Mouse (Mus musculus): ENCODE measurements around the gene Atp1a2. TPM values are rescaled to one million over a fixed set of nuclear protein-coding genes. Genes with fewer than 3 reads are reported as not detected.

Gene Atp1a2
- polyA plus RNA-seq, 1 experiment from 2014 or later, result 3.0 TPM

DNA sequence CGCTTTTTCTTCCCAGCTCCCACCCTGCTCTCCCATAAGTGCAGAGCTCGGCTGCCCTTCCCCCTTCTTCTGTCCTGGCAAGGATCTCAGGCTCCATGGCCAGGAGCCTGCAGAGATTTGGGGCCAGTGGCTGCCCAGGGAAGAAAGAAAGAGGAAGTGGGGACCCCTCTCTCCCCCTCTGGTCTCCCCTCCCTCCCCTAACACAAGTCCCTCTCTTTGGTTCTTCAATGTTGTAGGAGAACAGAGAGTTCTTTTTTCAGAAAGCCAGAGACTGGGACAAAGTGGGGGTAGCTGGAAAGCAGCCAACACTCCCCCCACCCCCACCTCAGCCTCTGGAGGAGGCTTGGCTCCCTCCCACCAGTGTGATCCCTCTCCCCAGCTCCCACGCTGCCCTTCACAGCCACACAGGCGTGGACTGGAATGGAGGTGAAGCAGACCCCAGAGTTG, 2.1 kb downstream of the Atp1a2 start:
- H3K36me3 ChIP-seq, result no peaks in the 10 kb centered on the region
- peaks cover 40% of the 10 kb centered on the region for H3K4me1 ChIP-seq
- no peak overlapping the region for H3K4me3 ChIP-seq
- peaks cover 50% of the 10 kb centered on the region for H3K27me3 ChIP-seq (ENCODE audit: low read depth, poor library complexity, severe bottlenecking)
- WGBS, result 64% methylated on average over 4 of the region's 4 CpGs
- H3K9me3 ChIP-seq (replicated peaks), result no peaks in the 10 kb centered on the region
- DNase-seq (ENCODE audit: low spot score), result no peak
- H3K27ac ChIP-seq (replicated peaks), result peak overlapping the region; percentile 57

DNA sequence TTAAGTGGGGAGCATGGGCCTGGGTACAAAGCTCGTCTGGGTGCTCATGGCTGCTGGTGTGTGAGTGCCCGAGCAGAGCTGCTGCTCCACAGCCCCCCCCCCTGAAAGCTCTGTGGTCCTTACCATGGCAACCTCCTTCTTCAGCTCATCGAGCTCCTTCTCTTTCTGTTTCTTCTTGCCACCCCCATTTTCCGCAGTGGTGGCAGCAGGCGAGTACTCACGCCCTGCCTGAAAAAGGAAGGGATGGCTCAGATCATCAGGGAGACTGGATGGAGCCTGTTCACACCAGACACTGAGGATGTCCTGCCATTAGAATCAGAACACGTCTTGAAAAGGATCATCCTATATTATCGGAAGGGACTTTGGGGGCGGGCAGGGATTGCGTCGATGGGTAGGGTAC, 4.4 kb downstream of the Atp1a2 start:
- H3K4me1 ChIP-seq, result peaks cover 30% of the 10 kb centered on the region
- 84% methylated on average over 11 of the region's 11 CpGs for WGBS
- no peaks in the 10 kb centered on the region for H3K36me3 ChIP-seq

DNA sequence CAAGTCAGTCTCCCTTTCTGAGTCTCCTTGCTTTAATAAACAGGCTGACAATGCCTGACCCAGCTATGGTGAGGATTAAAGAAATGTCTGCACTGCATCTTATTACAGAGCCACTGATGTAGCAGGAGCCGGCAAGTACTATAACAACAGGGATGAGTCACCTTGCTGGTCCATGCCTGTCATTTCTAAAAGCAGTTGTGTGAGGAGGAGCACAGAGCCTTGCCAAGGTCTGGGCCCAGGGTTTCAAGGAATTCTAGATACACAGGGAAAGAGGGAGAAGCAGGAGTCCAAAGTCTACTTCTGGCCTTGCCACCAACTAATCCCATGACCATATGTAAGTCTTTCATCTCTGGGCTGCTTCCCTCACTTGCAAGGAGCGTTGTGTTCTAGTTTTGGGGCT, 5.0 kb downstream of the Atp1a2 start:
- Histone ChIP-seq H3K9me3 (replicated peaks) (no peaks in the 10 kb centered on the region), H3K27ac (replicated peaks) (no peak overlapping the region), H3K4me3 (no peak overlapping the region), H3K27me3 (ENCODE audit: low read depth, poor library complexity, severe bottlenecking) (peaks cover 24% of the 10 kb centered on the region), H3K4me1 (peaks cover 24% of the 10 kb centered on the region), H3K36me3 (no peaks in the 10 kb centered on the region)
- 88% methylated on average over 2 of the region's 2 CpGs for WGBS
- DNase-seq (ENCODE audit: low spot score), result no peak

More for the DNA sequence above, 4.4 kb downstream of the Atp1a2 start:
- Histone ChIP-seq H3K27ac (replicated peaks) (no peak overlapping the region), H3K4me3 (no peak overlapping the region), H3K27me3 (ENCODE audit: low read depth, poor library complexity, severe bottlenecking) (peaks cover 29% of the 10 kb centered on the region), H3K9me3 (replicated peaks) (no peaks in the 10 kb centered on the region)
- DNase-seq (ENCODE audit: low spot score), result no peak

DNA sequence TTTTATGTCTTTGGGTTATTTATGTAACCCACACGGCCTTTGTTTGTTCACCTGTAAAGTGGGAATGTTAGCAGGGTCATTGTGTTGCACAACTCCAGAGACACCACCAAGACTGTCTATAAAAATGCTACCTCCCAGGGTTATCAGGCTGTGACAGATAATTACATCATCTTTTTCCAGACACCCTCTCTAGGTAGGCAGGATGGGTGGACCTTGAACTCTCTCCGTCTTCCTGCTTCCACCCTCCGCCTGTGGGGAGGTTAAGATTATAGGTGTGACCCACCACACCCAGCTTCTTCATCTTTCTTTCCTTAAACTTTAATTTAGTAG, 8.3 kb downstream of the Atp1a2 start:
- DNase-seq (ENCODE audit: low spot score), result no peak
- H3K4me3 ChIP-seq, result no peak overlapping the region
- no peaks in the 10 kb centered on the region for H3K36me3 ChIP-seq
- H3K4me1 ChIP-seq, result peaks cover 10% of the 10 kb centered on the region
- H3K27ac ChIP-seq (replicated peaks), result no peak overlapping the region
- WGBS, result 89% methylated on average over 3 of the region's 3 CpGs
- H3K27me3 ChIP-seq (ENCODE audit: low read depth, poor library complexity, severe bottlenecking), result no peaks in the 10 kb centered on the region
- no peaks in the 10 kb centered on the region for H3K9me3 ChIP-seq (replicated peaks)

- Histone ChIP-seq H3K4me1 (peaks cover 10% of the 10 kb centered on the region), H3K36me3 (no peaks in the 10 kb centered on the region), H3K27ac (replicated peaks) (no peak overlapping the region), H3K9me3 (replicated peaks) (no peaks in the 10 kb centered on the region), H3K27me3 (ENCODE audit: low read depth, poor library complexity, severe bottlenecking) (no peaks in the 10 kb centered on the region), H3K4me3 (no peak overlapping the region)
- no peak for DNase-seq (ENCODE audit: low spot score)
- WGBS, result 89% methylated on average over 11 of the region's 11 CpGs
Observed at GRCm38 (mm10) chr1:172288900-172289616, 8.8 kb downstream of the Atp1a2 start.

GRCm38 (mm10) chr1:172286740-172287139, 11.1 kb downstream of the Atp1a2 start:
- no peaks in the 10 kb centered on the region for H3K9me3 ChIP-seq (replicated peaks)
- no peak overlapping the region for H3K27ac ChIP-seq (replicated peaks)
- peaks cover 10% of the 10 kb centered on the region for H3K4me1 ChIP-seq
- 91% methylated on average over 5 of the region's 5 CpGs for WGBS
- DNase-seq (ENCODE audit: low spot score), result no peak
- H3K36me3 ChIP-seq, result no peaks in the 10 kb centered on the region
- H3K4me3 ChIP-seq, result no peak overlapping the region
- no peaks in the 10 kb centered on the region for H3K27me3 ChIP-seq (ENCODE audit: low read depth, poor library complexity, severe bottlenecking)

DNA sequence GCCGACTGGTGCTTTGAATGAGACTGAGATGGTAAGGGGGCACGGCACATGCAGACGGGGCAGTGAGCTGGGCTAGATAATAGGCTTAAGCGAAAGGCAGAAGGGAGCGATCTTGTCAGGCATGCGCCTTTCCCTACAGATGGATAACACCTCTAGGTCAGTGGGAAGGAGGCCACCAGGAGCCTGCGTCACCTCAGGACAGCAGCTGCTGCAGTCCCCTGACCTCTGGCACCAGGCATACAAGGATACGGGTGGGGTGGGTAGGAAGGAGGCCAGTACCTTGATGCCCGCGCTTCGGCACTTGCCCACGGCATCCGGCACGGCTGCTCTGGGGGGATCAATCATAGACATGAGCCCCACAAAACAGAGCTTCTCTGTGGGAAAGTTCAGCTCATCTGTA, 13.6 kb downstream of the Atp1a2 start:
- Histone ChIP-seq H3K4me1 (peaks cover 18% of the 10 kb centered on the region), H3K9me3 (replicated peaks) (no peaks in the 10 kb centered on the region), H3K27me3 (ENCODE audit: low read depth, poor library complexity, severe bottlenecking) (no peaks in the 10 kb centered on the region), H3K4me3 (no peak overlapping the region), H3K27ac (replicated peaks) (0 out of 2 replicates have a peak overlapping the region, but pooled peaks have one; percentile 20), H3K36me3 (no peaks in the 10 kb centered on the region)
- DNase-seq (ENCODE audit: low spot score), result no peak
- WGBS, result 89% methylated on average over 14 of the region's 14 CpGs

- WGBS, result 92% methylated on average over 6 of the region's 6 CpGs
- Histone ChIP-seq H3K9me3 (replicated peaks) (no peaks in the 10 kb centered on the region), H3K27ac (replicated peaks) (no peak overlapping the region), H3K4me3 (no peak overlapping the region), H3K27me3 (ENCODE audit: low read depth, poor library complexity, severe bottlenecking) (no peaks in the 10 kb centered on the region), H3K4me1 (peaks cover 18% of the 10 kb centered on the region), H3K36me3 (no peaks in the 10 kb centered on the region)
- no peak for DNase-seq (ENCODE audit: low spot score)
Observed at GRCm38 (mm10) chr1:172283073-172283472, 14.8 kb downstream of the Atp1a2 start.

GRCm38 (mm10) chr1:172281522-172282254, 16.2 kb downstream of the Atp1a2 start:
- no peak overlapping the region for H3K27ac ChIP-seq (replicated peaks)
- no peak for DNase-seq (ENCODE audit: low spot score)
- no peaks in the 10 kb centered on the region for H3K9me3 ChIP-seq (replicated peaks)
- H3K36me3 ChIP-seq, result no peaks in the 10 kb centered on the region
- H3K27me3 ChIP-seq (ENCODE audit: low read depth, poor library complexity, severe bottlenecking), result no peaks in the 10 kb centered on the region
- H3K4me1 ChIP-seq, result peaks cover 18% of the 10 kb centered on the region
- no peak overlapping the region for H3K4me3 ChIP-seq
- 89% methylated on average over 10 of the region's 10 CpGs for WGBS

GRCm38 (mm10) chr1:172279768-172280509, 17.9 kb downstream of the Atp1a2 start:
- Histone ChIP-seq H3K4me3 (no peak overlapping the region), H3K9me3 (replicated peaks) (no peaks in the 10 kb centered on the region), H3K4me1 (0 out of 2 replicates have a peak, but pooled peaks cover 8% of the 10 kb centered on the region), H3K27me3 (ENCODE audit: low read depth, poor library complexity, severe bottlenecking) (no peaks in the 10 kb centered on the region), H3K36me3 (no peaks in the 10 kb centered on the region), H3K27ac (replicated peaks) (no peak overlapping the region)
- DNase-seq (ENCODE audit: low spot score), result no peak
- WGBS, result 84% methylated on average over 16 of the region's 16 CpGs

DNA sequence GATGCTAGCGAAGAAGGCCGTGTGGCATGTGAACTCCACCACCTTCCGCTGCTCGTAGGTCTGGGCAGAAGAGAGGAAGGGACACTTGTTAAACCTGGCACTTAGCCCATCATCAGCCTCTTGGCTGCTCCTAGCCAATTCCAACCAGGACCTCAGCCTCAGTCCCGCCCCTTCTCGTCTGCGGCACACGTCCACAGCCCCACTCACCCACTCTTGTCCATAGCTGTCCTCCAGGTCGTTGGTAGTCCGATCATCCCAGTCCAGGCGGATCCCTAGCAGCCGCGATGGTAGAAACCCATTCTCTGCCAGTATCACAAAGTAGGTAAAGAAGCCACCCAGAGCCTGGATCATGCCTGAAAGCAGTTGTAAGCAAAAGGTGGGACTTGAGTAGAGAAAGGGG, 19.5 kb downstream of the Atp1a2 start:
- Histone ChIP-seq H3K36me3 (no peaks in the 10 kb centered on the region), H3K4me3 (no peak overlapping the region), H3K4me1 (peaks cover 17% of the 10 kb centered on the region; the same call in 1 of the 2 replicates), H3K27ac (replicated peaks) (no peak overlapping the region), H3K9me3 (replicated peaks) (no peaks in the 10 kb centered on the region), H3K27me3 (ENCODE audit: low read depth, poor library complexity, severe bottlenecking) (no peaks in the 10 kb centered on the region; the same call in 1 of the 2 replicates)
- 94% methylated on average over 13 of the region's 13 CpGs for WGBS
- DNase-seq (ENCODE audit: low spot score), result no peak

GRCm38 (mm10) chr1:172277172-172277571, 20.7 kb downstream of the Atp1a2 start:
- Histone ChIP-seq H3K4me3 (no peak overlapping the region), H3K27ac (replicated peaks) (no peak overlapping the region)
- WGBS, result 82% methylated on average over 3 of the region's 3 CpGs

More at GRCm38 (mm10) chr1:172277172-172277571, 20.7 kb downstream of the Atp1a2 start:
- Histone ChIP-seq H3K4me1 (peaks cover 18% of the 10 kb centered on the region), H3K9me3 (replicated peaks) (no peaks in the 10 kb centered on the region), H3K36me3 (no peaks in the 10 kb centered on the region), H3K27me3 (ENCODE audit: low read depth, poor library complexity, severe bottlenecking) (no peaks in the 10 kb centered on the region; the same call in 1 of the 2 replicates)
- DNase-seq (ENCODE audit: low spot score), result no peak
